Mouse (Mus musculus): ENCODE measurements around the gene Dtd1.

GRCm38 (mm10) chr2:144718273-144718672, 118.6 kb downstream of the Dtd1 start:
- TF ChIP-seq POLR2A (IDR thresholded peaks at IDR 0.05; ENCODE audit: borderline replicate concordance, extremely low read depth, insufficient read depth, insufficient read length, poor library complexity, severe bottlenecking) (no peak), CTCF (IDR thresholded peaks at IDR 0.05; ENCODE audit: borderline replicate concordance, extremely low read depth, insufficient read depth, insufficient read length) (no peak)
